In the genomic region with DNA sequence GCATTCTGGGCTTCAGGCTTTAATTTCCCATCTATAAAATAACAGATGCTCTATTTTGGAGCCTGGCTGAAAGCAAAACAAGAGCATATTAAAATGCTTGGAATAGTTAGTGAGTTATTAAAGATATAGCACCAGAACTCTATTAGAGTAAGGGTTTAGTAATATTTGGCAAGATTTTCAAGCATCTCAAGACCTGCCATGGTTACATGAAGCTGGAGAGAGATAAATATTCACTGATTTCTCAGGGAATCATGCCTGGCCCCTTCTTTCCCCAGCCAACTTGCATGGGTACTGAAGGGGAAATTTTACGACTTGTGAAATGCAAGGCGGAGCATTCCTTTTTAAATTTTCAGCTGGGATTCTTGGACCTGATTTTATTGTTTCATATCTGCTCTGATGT, we compare ENCODE assay signal across 23 mouse cellular contexts. TPM values are rescaled to one million over a fixed set of nuclear protein-coding genes. Genes with fewer than 3 reads are reported as not detected.
DNase-seq lines count a peak whose midpoint lies in the region; ATAC-seq and TF ChIP-seq lines count a peak whose summit lies in the region.
"Had no signal": no experiment of that assay in that cellular context is flagged by ENCODE, and none has a peak within 500 bp of the region (broad histone marks: within the 10 kb centered on the region; RNA-seq: fewer than 3 reads in every experiment).

No protein-coding gene starts in this region.

- no peak overlapping the region for H3K9ac ChIP-seq in forebrain, embryonic 16.5 days (replicated peaks; ENCODE audit: low read depth, low read length)
- no peak overlapping the region for H3K9ac ChIP-seq in forebrain, embryonic 15.5 days (replicated peaks)
- no peak overlapping the region for H3K9ac ChIP-seq in kidney, postnatal 0 days (ENCODE audit: low read depth, low read length)
- H3K9ac ChIP-seq in limb, embryonic 14.5 days (ENCODE audit: low read depth, low read length, severe bottlenecking): no peak overlapping the region
- H3K9ac ChIP-seq: forebrain, embryonic 13.5 days; heart, embryonic 13.5 days; hindbrain, embryonic 14.5 days had no signal

- ATAC-seq in forebrain, embryonic 16.5 days: peak; percentile 31; the same call in 1 of the 2 replicates
- ATAC-seq in forebrain, embryonic 15.5 days (replicated peaks): no peak
- no peak for ATAC-seq in kidney, postnatal 0 days (replicated peaks; ENCODE audit: low FRiP score, low read depth)
- peak; percentile 26; the same call in 1 of the 2 replicates for ATAC-seq in limb, embryonic 14.5 days (ENCODE audit: low FRiP score, low read depth)
- ATAC-seq: forebrain, embryonic 13.5 days had no signal

- no peaks in the 10 kb centered on the region for H3K36me3 ChIP-seq in forebrain, embryonic 16.5 days (ENCODE audit: control insufficient read depth, insufficient read depth)
- H3K36me3 ChIP-seq in forebrain, embryonic 15.5 days: no peaks in the 10 kb centered on the region
- no peaks in the 10 kb centered on the region for H3K36me3 ChIP-seq in kidney, postnatal 0 days (ENCODE audit: insufficient read depth, low read length)
- H3K36me3 ChIP-seq in limb, embryonic 14.5 days (ENCODE audit: control insufficient read depth, insufficient read depth, low read length): no peaks in the 10 kb centered on the region
- no peaks in the 10 kb centered on the region for H3K36me3 ChIP-seq in embryonic facial prominence, embryonic 10.5 days (replicated peaks)
- H3K36me3 ChIP-seq: forebrain, embryonic 10.5 days; heart, embryonic 10.5 days; heart, embryonic 13.5 days had no signal

- no peaks in the 10 kb centered on the region for H3K9me3 ChIP-seq in forebrain, embryonic 16.5 days (ENCODE audit: control insufficient read depth, low read length)
- H3K9me3 ChIP-seq in forebrain, embryonic 15.5 days: no peaks in the 10 kb centered on the region
- H3K9me3 ChIP-seq in kidney, postnatal 0 days (replicated peaks; ENCODE audit: low read length): no peaks in the 10 kb centered on the region
- H3K9me3 ChIP-seq in limb, embryonic 14.5 days (ENCODE audit: control insufficient read depth, low read length): no peaks in the 10 kb centered on the region
- H3K9me3 ChIP-seq in embryonic facial prominence, embryonic 10.5 days: no peaks in the 10 kb centered on the region
- H3K9me3 ChIP-seq: forebrain, embryonic 10.5 days; forebrain, embryonic 13.5 days; heart, embryonic 10.5 days; heart, embryonic 13.5 days had no signal

- no peaks in the 10 kb centered on the region for H3K4me1 ChIP-seq in forebrain, embryonic 16.5 days (replicated peaks; ENCODE audit: control insufficient read depth, insufficient read depth, low read length)
- 0 out of 2 replicates have a peak, but pooled peaks cover under 1% of the 10 kb centered on the region for H3K4me1 ChIP-seq in forebrain, embryonic 15.5 days
- no peaks in the 10 kb centered on the region for H3K4me1 ChIP-seq in kidney, postnatal 0 days (replicated peaks; ENCODE audit: insufficient read depth, low read length)
- peaks cover 7% of the 10 kb centered on the region for H3K4me1 ChIP-seq in limb, embryonic 14.5 days (ENCODE audit: control insufficient read depth, insufficient read depth, low read length)
- no peaks in the 10 kb centered on the region for H3K4me1 ChIP-seq in embryonic facial prominence, embryonic 10.5 days
- H3K4me1 ChIP-seq: forebrain, embryonic 10.5 days had no signal

- H3K4me2 ChIP-seq in forebrain, embryonic 16.5 days (ENCODE audit: low read length): no peak overlapping the region
- no peak overlapping the region for H3K4me2 ChIP-seq in forebrain, embryonic 15.5 days (replicated peaks)
- H3K4me2 ChIP-seq in kidney, postnatal 0 days (ENCODE audit: low read length): no peak overlapping the region
- H3K4me2 ChIP-seq in limb, embryonic 14.5 days (replicated peaks; ENCODE audit: low read depth, low read length, severe bottlenecking): no peak overlapping the region
- H3K4me2 ChIP-seq: forebrain, embryonic 13.5 days; heart, embryonic 13.5 days; hindbrain, embryonic 14.5 days had no signal

- H3K4me3 ChIP-seq in forebrain, embryonic 16.5 days (replicated peaks; ENCODE audit: low read length): no peak overlapping the region
- H3K4me3 ChIP-seq in forebrain, embryonic 15.5 days: no peak overlapping the region
- no peak overlapping the region for H3K4me3 ChIP-seq in kidney, postnatal 0 days (replicated peaks; ENCODE audit: low read depth, low read length)
- no peak overlapping the region for H3K4me3 ChIP-seq in limb, embryonic 14.5 days (replicated peaks; ENCODE audit: low read length)
- H3K4me3 ChIP-seq in embryonic facial prominence, embryonic 10.5 days: no peak overlapping the region
- H3K4me3 ChIP-seq: forebrain, embryonic 10.5 days; forebrain, embryonic 13.5 days; heart, adult 2 months; heart, embryonic 10.5 days; heart, embryonic 13.5 days had no signal

- 73% methylated on average over 2 of the region's 2 CpGs for WGBS in forebrain, embryonic 16.5 days
- 84% methylated on average over 2 of the region's 2 CpGs for WGBS in forebrain, embryonic 15.5 days
- WGBS in kidney, postnatal 0 days: 60% methylated on average over 2 of the region's 2 CpGs
- WGBS in limb, embryonic 14.5 days: 55% methylated on average over 2 of the region's 2 CpGs
- 94% methylated on average over 2 of the region's 2 CpGs for WGBS in embryonic facial prominence, embryonic 10.5 days

- TF ChIP-seq POLR2A in limb, embryonic 14.5 days (IDR thresholded peaks at IDR 0.05; ENCODE audit: borderline replicate concordance, extremely low read depth, insufficient read depth, insufficient read length): no peak

- H3K27me3 ChIP-seq in forebrain, embryonic 16.5 days (replicated peaks; ENCODE audit: control insufficient read depth, insufficient read depth, low read length): no peaks in the 10 kb centered on the region
- H3K27me3 ChIP-seq in forebrain, embryonic 15.5 days: no peaks in the 10 kb centered on the region
- H3K27me3 ChIP-seq in kidney, postnatal 0 days (ENCODE audit: insufficient read depth, low read length): no peaks in the 10 kb centered on the region
- H3K27me3 ChIP-seq in limb, embryonic 14.5 days (ENCODE audit: control insufficient read depth, insufficient read depth, low read length): no peaks in the 10 kb centered on the region
- H3K27me3 ChIP-seq in embryonic facial prominence, embryonic 10.5 days (replicated peaks; ENCODE audit: low read depth, poor library complexity, severe bottlenecking): no peaks in the 10 kb centered on the region
- H3K27me3 ChIP-seq: forebrain, embryonic 13.5 days; heart, embryonic 13.5 days had no signal

- H3K27ac ChIP-seq in forebrain, embryonic 16.5 days (ENCODE audit: low read length): no peak overlapping the region
- no peak overlapping the region for H3K27ac ChIP-seq in forebrain, embryonic 15.5 days (replicated peaks)
- H3K27ac ChIP-seq in kidney, postnatal 0 days: no peak overlapping the region
- H3K27ac ChIP-seq in limb, embryonic 14.5 days (replicated peaks; ENCODE audit: low read depth, low read length): no peak overlapping the region
- no peak overlapping the region for H3K27ac ChIP-seq in embryonic facial prominence, embryonic 10.5 days (replicated peaks)
- H3K27ac ChIP-seq: forebrain, embryonic 10.5 days; forebrain, embryonic 13.5 days; heart, adult 2 months; heart, embryonic 10.5 days; heart, embryonic 13.5 days; hindbrain, embryonic 14.5 days had no signal

- no peak for TF ChIP-seq CTCF in kidney, postnatal 0 days (IDR thresholded peaks at IDR 0.05; ENCODE audit: low read depth)

- DNase-seq in kidney, postnatal 0 days (ENCODE audit: low spot score): peak; percentile 2
- no peak for DNase-seq in kidney, adult 8-10 months
- DNase-seq in limb, embryonic 14.5 days (ENCODE audit: low spot score): peak; percentile 48
- DNase-seq in urinary bladder, adult 18-20 months (ENCODE audit: low spot score in 2 of 2): no peak
- DNase-seq in embryonic facial prominence, embryonic 10.5 days (ENCODE audit: low spot score): no peak
- DNase-seq: adrenal gland, adult 2 months; adrenal gland, postnatal 14 days; cerebellum, adult 11 months; cerebellum, adult 2 months; cerebellum, adult 9-11 months; cerebellum, postnatal 25 days; gastrocnemius, postnatal 25 days; heart, adult 2 months; heart, postnatal 14 days; heart, postnatal 4 days had no signal

RNA-seq across cellular contexts. Expression of gene Cd96, which starts 27.1 kb away (rescaled TPM):
- polyA plus RNA-seq in forebrain, embryonic 16.5 days (2015; fragmentation: Nextera tagmentation; extraction: Ambion mirVana): 0.11 TPM in 1 of 2 replicates, not detected in the other
- polyA plus RNA-seq in forebrain, embryonic 15.5 days (2015; fragmentation: Nextera tagmentation; extraction: Ambion mirVana): not detected in 2 replicates
- polyA plus RNA-seq in kidney, postnatal 0 days (2015; fragmentation: Nextera tagmentation; extraction: Ambion mirVana): not detected in 2 replicates
- 0.50 and 0.53 TPM in 2 replicates for polyA plus RNA-seq in limb, embryonic 14.5 days (2012; rRNA removed)
- polyA plus RNA-seq in limb, embryonic 14.5 days (2014; fragmentation: Nextera tagmentation; extraction: Ambion mirVana): 0.41 and 0.50 TPM in 2 replicates
- 0.15 TPM in 1 of 2 replicates, not detected in the other for polyA plus RNA-seq in embryonic facial prominence, embryonic 10.5 days (2016; fragmentation: Nextera tagmentation; extraction: Ambion mirVana)
- polyA plus RNA-seq: embryonic facial prominence, embryonic 11.5 days; forebrain, embryonic 10.5 days; forebrain, embryonic 13.5 days; heart, embryonic 10.5 days; hindbrain, embryonic 14.5 days had no signal

Comparison
In these comparisons a context has a peak if more than half of its experiments do, and no peak if none do; other contexts are left out.
1. ATAC-seq: peak in forebrain, embryonic 16.5 days (single experiment) and limb, embryonic 14.5 days (single experiment); none in forebrain, embryonic 15.5 days (single experiment) and kidney, postnatal 0 days (single experiment).
2. DNase-seq: peak in kidney, postnatal 0 days (single experiment) and limb, embryonic 14.5 days (single experiment); none in kidney, adult 8-10 months (0 of 2), urinary bladder, adult 18-20 months (0 of 2) and embryonic facial prominence, embryonic 10.5 days (single experiment).